Mouse (Mus musculus) liver, embryonic 11.5 days (tissue): ENCODE results near the gene G430095P16Rik. TPM values are rescaled to one million over a fixed set of nuclear protein-coding genes. Genes with fewer than 3 reads are reported as not detected.

Experiments
- ATAC-seq: fragments of 200-750 bp; cut with Nextera tagmentation; replicated peaks from 2 replicates; pipeline ENCODE4 v1.8.0; 2017; ENCODE audit warnings: moderate number of reproducible peaks, mild to moderate bottlenecking, moderate TSS enrichment, moderate library complexity; ENCODE audit not compliant: low FRiP score
- DNase-seq: peaks from one replicate; pipeline ENCODE4 v3.0.0-alpha.2; 2017; ENCODE audit warnings: low spot score
- H3K27ac ChIP-seq: fragments of 300-500 bp; sonication (generic); 2 replicates; pipeline ENCODE4 v1.5.1; 2014; ENCODE audit warnings: mild to moderate bottlenecking, low read depth, low read length, control low read depth
- H3K27me3 ChIP-seq: fragments of 300-500 bp; sonication (generic); replicated peaks from 2 replicates; pipeline ENCODE4 v1.6.1; 2014; ENCODE audit warnings: low read length, mixed read lengths; ENCODE audit not compliant: control insufficient read depth, insufficient read depth
- H3K36me3 ChIP-seq: fragments of 300-500 bp; sonication (generic); 2 replicates; pipeline ENCODE4 v1.6.1; 2014; ENCODE audit warnings: mild to moderate bottlenecking, low read length, moderate library complexity, mixed read lengths; ENCODE audit not compliant: control insufficient read depth, insufficient read depth
- H3K4me1 ChIP-seq: fragments of 300-500 bp; sonication (generic); replicated peaks from 2 replicates; pipeline ENCODE4 v1.6.1; 2014; ENCODE audit warnings: low read length, mixed read lengths; ENCODE audit not compliant: control insufficient read depth, insufficient read depth
- H3K4me2 ChIP-seq: fragments of 300-500 bp; sonication (generic); 2 replicates; pipeline ENCODE4 v1.6.1; 2014; ENCODE audit warnings: mild to moderate bottlenecking, control low read depth, moderate library complexity
- H3K4me3 ChIP-seq: fragments of 300-500 bp; sonication (generic); 2 replicates; pipeline ENCODE4 v1.5.1; 2014; ENCODE audit warnings: low read depth, low read length, control low read depth
- H3K9ac ChIP-seq: fragments of 300-500 bp; sonication (generic); 2 replicates; pipeline ENCODE4 v1.6.1; 2014; ENCODE audit warnings: low read depth, low read length, control low read depth
- H3K9me3 ChIP-seq: fragments of 300-500 bp; sonication (generic); 2 replicates; pipeline ENCODE4 v1.6.1; 2016; ENCODE audit warnings: low read length, inconsistent platforms, mixed read lengths; ENCODE audit not compliant: control insufficient read depth
- WGBS: fragments of 180-500 bp; shearing (Covaris S2); extraction: QIAGEN DNeasy Blood & Tissue Kit; methylation state at CpG from one replicate; pipeline ENCODE4 v1.1.7; 2014; 5-methylcytosine and 5-hydroxymethylcytosine counted together
- polyA plus RNA-seq: library from polyadenylated mRNA; unstranded; fragments of >200 nt; fragmentation: Nextera tagmentation; extraction: Ambion mirVana; gene quantifications from 2 replicates; pipeline ENCODE4 v1.2.1, GENCODE M21; 2014

Gene G430095P16Rik
- polyA plus RNA-seq, 1 experiment from 2014 or later = 12.3 TPM

DNA sequence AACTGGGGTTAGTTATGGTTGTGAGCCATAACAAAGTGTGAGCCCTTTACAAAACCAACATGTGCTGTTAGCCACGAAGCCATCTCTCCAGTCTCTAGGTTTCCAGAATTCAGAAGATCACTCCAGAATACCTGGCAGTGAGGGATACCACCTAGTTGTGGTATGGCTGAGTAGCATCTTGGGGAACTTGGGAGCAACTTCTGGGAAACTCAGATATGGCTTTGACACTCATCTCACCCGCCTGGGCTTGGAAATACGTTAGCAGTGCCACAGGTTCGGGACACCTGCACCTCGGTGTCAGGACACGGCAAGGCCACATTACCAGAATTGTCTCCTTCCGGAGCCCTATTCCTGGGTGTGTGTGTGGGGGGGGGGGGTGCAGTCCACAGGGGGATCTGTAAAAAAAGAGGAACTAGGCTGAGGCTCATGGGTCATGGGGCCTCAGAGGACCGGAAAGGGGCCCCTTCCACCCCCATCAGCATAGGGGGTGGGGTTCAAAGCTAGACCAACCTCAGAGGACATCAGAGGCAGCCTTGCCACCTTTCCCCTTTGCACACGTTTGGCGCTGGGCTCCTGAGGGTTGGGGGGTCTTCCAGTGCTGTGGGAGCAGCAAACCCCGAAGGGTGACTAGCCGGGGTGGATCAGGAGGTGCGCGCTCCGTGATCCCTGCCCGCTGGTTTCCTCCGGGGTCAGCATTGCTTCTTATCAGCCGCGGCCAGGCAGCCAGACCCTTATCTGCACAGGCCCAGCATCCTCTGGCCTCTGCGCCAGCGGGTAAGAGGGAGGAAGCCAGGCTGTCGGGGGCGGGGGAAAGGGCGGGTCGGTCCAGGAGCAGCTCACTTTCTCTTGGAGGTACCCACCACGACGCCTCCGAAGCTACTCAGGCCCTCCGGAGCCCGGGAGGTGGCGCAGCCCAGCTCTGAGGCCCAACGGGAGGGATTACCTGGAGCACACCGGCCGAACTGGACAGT is 21.6 kb upstream of the G430095P16Rik start, which contains the start of gene Lyl1:
Lyl1 (plus strand) TSS at position 517 of the 971 bp plus-strand sequence.
- peak within 1 kb of the TSS; percentile 74 for H3K4me2 ChIP-seq
- H3K27ac ChIP-seq = peak within 1 kb of the TSS; percentile 94
- H3K4me3 ChIP-seq = peak within 1 kb of the TSS; percentile 66
- peaks cover 53% of the 10 kb centered on the region for H3K4me1 ChIP-seq
- H3K27me3 ChIP-seq = peaks cover 18% of the 10 kb centered on the region
- WGBS = 3% methylated on average over 34 of the region's 34 CpGs
- peak within 1 kb of the TSS; percentile 94 for H3K9ac ChIP-seq
- ATAC-seq (peak; percentile 87), DNase-seq (peak; percentile 94)
- H3K9me3 ChIP-seq = no peaks in the 10 kb centered on the region
- peaks cover 33% of the 10 kb centered on the region for H3K36me3 ChIP-seq

DNA sequence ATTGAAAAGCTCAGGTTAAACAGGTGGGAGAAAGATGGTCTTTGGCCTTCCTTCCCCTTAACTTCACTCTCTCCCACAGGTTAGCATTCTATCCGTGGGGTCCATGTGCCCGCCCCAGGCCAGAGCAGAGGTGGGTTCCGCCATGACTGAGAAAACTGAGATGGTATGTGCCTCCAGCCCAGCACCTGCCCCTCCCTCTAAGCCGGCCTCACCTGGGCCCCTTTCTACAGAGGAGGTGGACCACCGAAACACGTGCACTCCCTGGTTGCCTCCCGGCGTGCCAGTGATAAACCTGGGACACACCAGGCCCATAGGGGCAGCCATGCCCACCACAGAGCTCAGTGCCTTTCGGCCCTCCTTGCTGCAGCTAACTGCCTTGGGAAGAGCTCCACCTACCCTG is 20.2 kb upstream of the G430095P16Rik start:
- Histone ChIP-seq H3K4me3 (peak overlapping the region; percentile 66), H3K27me3 (peaks cover 28% of the 10 kb centered on the region), H3K9me3 (no peaks in the 10 kb centered on the region), H3K4me1 (peaks cover 65% of the 10 kb centered on the region), H3K9ac (peak overlapping the region; percentile 94), H3K36me3 (peaks cover 20% of the 10 kb centered on the region), H3K4me2 (peak overlapping the region; percentile 74), H3K27ac (peak overlapping the region; percentile 94)
- ATAC-seq = no peak
- 27% methylated on average over 9 of the region's 9 CpGs for WGBS
- peak; percentile 55 for DNase-seq

DNA sequence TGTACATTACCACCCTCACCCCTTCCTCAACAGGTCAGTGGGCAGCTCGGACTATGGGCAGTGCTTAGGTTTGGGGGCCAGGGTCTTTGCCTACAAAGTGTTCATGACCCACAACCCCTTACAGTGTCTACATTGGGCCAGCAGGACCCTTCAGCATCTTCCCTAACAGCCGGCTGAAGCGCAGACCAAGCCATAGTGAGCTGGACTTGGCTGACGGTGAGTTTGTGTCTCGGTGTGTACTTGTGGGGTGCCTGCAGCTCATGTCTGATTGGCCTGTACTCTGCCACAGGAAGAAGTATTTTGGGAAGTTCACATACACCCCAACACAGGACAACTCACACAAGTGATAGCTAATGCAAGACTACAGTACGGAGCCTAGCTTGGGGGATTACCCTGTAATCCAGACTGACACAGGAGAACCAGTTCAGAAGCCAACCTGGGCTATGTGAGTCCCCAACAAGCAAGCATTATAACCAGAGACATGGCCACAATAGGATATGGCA is 19.8 kb upstream of the G430095P16Rik start:
- Histone ChIP-seq H3K9ac (peak overlapping the region; percentile 94), H3K27ac (peak overlapping the region; percentile 94), H3K4me2 (peak overlapping the region; percentile 74), H3K4me3 (peak overlapping the region; percentile 66), H3K27me3 (peaks cover 32% of the 10 kb centered on the region), H3K4me1 (peaks cover 70% of the 10 kb centered on the region), H3K9me3 (no peaks in the 10 kb centered on the region), H3K36me3 (peaks cover 17% of the 10 kb centered on the region)
- DNase-seq = no peak
- ATAC-seq = no peak
- WGBS = 45% methylated on average over 6 of the region's 6 CpGs

DNA sequence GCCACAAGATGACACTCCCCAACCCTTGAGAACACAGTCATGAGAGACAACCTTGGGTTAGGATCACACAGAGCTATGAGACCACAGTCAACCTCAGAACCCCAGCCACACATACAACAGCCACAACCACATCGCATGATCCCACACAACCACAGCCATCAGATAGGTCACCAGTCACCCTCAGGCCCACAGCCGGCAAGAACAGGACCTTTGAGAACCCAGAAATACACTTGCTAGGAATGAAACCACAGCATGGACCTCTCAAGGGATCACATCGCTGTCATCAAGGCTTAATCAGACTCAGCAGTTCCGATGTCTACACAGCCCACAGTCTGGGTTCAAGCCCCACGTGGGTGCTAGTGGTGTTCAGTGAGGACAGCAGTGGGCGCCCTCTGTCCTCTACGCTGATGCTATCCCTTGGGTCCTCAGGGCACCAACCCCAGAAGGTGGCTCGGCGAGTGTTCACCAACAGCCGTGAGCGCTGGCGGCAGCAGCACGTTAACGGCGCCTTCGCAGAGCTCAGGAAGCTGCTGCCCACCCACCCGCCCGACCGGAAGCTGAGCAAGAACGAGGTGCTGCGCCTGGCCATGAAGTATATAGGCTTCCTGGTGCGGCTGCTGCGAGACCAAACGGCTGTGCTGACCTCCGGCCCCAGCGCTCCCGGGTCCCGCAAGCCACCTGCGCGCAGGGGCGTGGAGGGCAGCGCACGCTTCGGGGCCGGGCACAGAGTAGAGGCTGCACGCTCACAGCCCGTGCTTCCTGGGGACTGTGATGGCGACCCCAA is 19.1 kb upstream of the G430095P16Rik start:
- Histone ChIP-seq H3K9me3 (no peaks in the 10 kb centered on the region), H3K4me3 (peak overlapping the region; percentile 66), H3K4me1 (peaks cover 75% of the 10 kb centered on the region), H3K27me3 (peaks cover 37% of the 10 kb centered on the region), H3K4me2 (peak overlapping the region; percentile 74), H3K36me3 (peaks cover 10% of the 10 kb centered on the region), H3K9ac (peak overlapping the region; percentile 94), H3K27ac (peak overlapping the region; percentile 94)
- no peak for ATAC-seq
- WGBS = 4% methylated on average over 38 of the region's 38 CpGs
- peak; percentile 64 for DNase-seq

DNA sequence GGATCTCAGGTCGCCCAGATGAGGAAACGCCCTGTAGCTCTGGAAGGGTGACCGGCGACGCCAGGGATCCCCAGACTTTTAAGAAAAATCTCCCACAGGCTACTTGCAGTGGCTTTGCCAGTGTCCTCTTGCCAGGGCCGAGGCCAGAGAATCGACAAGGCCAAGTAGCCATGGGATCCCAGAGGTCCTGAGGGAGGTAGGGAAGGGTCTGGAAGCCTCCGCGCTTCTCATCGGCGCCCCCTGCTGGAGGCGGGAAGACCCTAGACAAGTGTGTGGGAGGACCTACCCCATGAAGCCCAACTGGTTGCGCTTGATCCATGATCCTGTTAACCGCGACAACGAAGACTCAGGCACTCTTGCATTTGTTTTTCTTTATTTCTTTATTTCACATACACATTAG is 18.5 kb upstream of the G430095P16Rik start:
- ATAC-seq = peak; percentile 33; the same call in 1 of the 2 replicates
- Histone ChIP-seq H3K36me3 (peaks cover 5% of the 10 kb centered on the region), H3K4me3 (peak overlapping the region; percentile 66), H3K4me1 (peaks cover 75% of the 10 kb centered on the region), H3K27ac (peak overlapping the region; percentile 94), H3K9ac (peak overlapping the region; percentile 94), H3K9me3 (no peaks in the 10 kb centered on the region), H3K27me3 (peaks cover 41% of the 10 kb centered on the region), H3K4me2 (peak overlapping the region; percentile 74)
- DNase-seq = peak; percentile 83
- under 1% methylated on average over 16 of the region's 16 CpGs for WGBS

DNA sequence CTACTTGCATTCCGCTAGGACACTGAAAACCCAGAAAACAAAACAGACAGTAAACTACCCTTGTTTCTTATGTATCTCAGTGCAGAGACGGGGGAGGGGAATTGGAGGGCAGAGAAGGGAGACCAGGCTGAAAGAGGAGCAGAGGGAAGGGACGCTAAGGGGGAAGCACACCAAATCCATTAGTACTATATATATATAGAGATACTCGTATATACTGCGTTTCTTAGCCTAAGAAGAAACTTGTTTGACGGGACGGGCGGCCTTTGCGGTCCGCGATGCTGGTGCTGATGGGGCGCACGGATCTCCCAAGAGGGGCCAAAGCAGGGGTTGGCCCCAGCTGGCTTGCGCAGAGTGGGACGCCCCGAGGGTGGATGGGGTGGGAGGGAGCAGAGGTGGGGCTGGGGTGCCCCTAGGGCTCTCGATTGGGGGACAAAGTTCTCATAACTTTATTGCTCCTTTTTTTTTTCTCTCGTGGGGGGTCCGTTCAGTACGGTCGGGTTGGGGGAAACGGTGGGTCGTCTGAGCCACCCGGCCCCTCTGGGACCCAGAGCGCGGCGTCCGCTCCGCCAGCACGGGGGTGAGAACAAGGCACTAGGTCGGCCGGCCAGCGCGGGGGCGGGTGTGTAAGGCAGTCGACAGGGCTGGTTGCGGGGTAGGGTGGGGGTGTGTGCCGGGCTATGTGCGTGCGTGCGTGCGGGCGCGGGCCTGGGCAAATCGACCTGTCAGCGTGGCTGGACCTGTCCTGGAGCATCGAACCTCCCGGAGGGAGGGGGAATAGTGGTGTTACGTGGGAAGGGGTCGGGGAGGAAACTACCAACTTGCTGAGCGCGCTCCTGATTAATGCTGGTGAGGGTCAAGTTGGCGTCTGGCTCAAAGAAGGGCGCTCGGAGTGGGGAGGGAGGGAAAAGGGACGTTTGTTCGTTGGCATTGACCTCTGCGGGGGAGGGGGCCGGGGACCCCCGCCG is 17.7 kb upstream of the G430095P16Rik start:
- ATAC-seq = 0 out of 2 replicates have a peak, but pooled peaks have one; percentile 6

DNA sequence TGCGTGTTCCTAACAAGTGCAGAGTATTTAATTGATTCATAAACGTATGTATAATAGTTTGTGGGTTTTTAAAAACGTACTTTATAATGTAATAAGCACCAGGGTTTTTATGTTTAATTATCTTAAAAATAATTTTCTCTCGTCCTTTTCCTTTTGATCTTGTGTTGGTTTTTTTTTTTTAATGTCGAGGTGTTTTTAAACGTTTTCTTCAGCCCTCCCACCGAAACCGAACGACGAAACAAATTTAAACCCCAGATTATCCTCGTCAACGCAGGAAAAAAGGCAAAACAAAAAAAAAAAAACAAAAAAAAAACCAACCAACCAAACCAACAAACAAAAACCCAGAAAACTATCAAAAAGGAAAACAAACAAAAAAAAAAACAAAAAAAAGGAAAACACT is 16.8 kb upstream of the G430095P16Rik start:
- ATAC-seq = no peak
- peak overlapping the region; percentile 94 for H3K27ac ChIP-seq
- H3K4me1 ChIP-seq = peaks cover 59% of the 10 kb centered on the region

More for the DNA sequence above, 17.7 kb upstream of the G430095P16Rik start:
- DNase-seq = peak; percentile 75
- peak overlapping the region; percentile 66 for H3K4me3 ChIP-seq
- peaks cover 67% of the 10 kb centered on the region for H3K4me1 ChIP-seq
- peak overlapping the region; percentile 94 for H3K9ac ChIP-seq
- peaks cover 3% of the 10 kb centered on the region; the same call in 1 of the 2 replicates for H3K36me3 ChIP-seq
- peak overlapping the region; percentile 94 for H3K27ac ChIP-seq
- H3K9me3 ChIP-seq = no peaks in the 10 kb centered on the region
- H3K27me3 ChIP-seq = peaks cover 41% of the 10 kb centered on the region
- H3K4me2 ChIP-seq = peak overlapping the region; percentile 74
- 1% methylated on average over 60 of the region's 61 CpGs for WGBS

More for the DNA sequence above, 16.8 kb upstream of the G430095P16Rik start:
- DNase-seq = no peak
- Histone ChIP-seq H3K4me3 (peak overlapping the region; percentile 66), H3K27me3 (peaks cover 41% of the 10 kb centered on the region), H3K36me3 (peaks cover 3% of the 10 kb centered on the region; the same call in 1 of the 2 replicates), H3K9me3 (no peaks in the 10 kb centered on the region), H3K9ac (peak overlapping the region; percentile 94), H3K4me2 (peak overlapping the region; percentile 74)
- WGBS = under 1% methylated on average over 12 of the region's 12 CpGs
